Mouse (Mus musculus) megakaryocyte, adult 5-6 weeks (primary cell): ENCODE measurements around the gene Fam183b. TPM values are rescaled to one million over a fixed set of nuclear protein-coding genes. Genes with fewer than 3 reads are reported as not detected.
"Not testable (repeated sequence)": the region's sequence is repeated elsewhere in the genome, so short reads cannot be mapped to it uniquely, and the experiment has no call there.

Experiments
- ATAC-seq: 2 replicates; pipeline ENCODE4 v1.8.0; 2016; ENCODE audit warnings: mild to moderate bottlenecking, inconsistent platforms; ENCODE audit not compliant: poor library complexity, severe bottlenecking
- total RNA-seq, 2 experiments: library from RNA; stranded (forward) in 1 of 2; stranded (reverse) in 1 of 2; fragments of 153-499, 151-499 nt in 1 of 2; fragments of 221-1000, 200-1000 nt in 1 of 2; gene quantifications; 2 replicates each; pipeline versions ENCODE4 v1.2.3 to v1.2.4; 2015 to 2017

Fam183b gene
- total RNA-seq, 2 experiments from 2014 or later = not detected

- no peak for ATAC-seq
Measured at GRCm38 (mm10) chr11:58782480-58783089, 19.2 kb downstream of the Fam183b start, which contains the start of gene Olfr314. Gene Olfr314, plus strand, starts transcription at chr11:58782952.

- no peak for ATAC-seq
Measured at GRCm38 (mm10) chr11:58772888-58773287, 28.9 kb downstream of the Fam183b start, which contains the start of gene Olfr315. Gene Olfr315, plus strand, starts transcription at chr11:58773188.

GRCm38 (mm10) chr11:58752434-58752833 lies 49.3 kb downstream of the Fam183b start, which contains the start of gene Olfr316:
Gene Olfr316, plus strand, starts transcription at chr11:58752734.
- ATAC-seq = no peak

- ATAC-seq = not testable (repeated sequence)
Measured at GRCm38 (mm10) chr11:58751096-58751495, 50.7 kb downstream of the Fam183b start.

Other genes with a start within 250 kb of the Fam183b start
- not detected in 2 replicates for gene Olfr328, start 246.3 kb downstream of the Fam183b start, total RNA-seq (2015)
- 0.07 TPM in 1 of 2 replicates, not detected in the other for gene Olfr328, start 246.3 kb downstream of the Fam183b start, total RNA-seq (2017)
- not detected in 2 replicates for gene Olfr224, start 231.4 kb downstream of the Fam183b start, total RNA-seq (2015)
- gene Olfr224, start 231.4 kb downstream of the Fam183b start, total RNA-seq (2017) = not detected in 2 replicates
- gene Olfr325, start 224.2 kb downstream of the Fam183b start, total RNA-seq (2015) = not detected in 2 replicates
- gene Olfr325, start 224.2 kb downstream of the Fam183b start, total RNA-seq (2017) = not detected in 2 replicates
- not detected in 2 replicates for gene Olfr324, start 206.8 kb downstream of the Fam183b start, total RNA-seq (2015)
- gene Olfr324, start 206.8 kb downstream of the Fam183b start, total RNA-seq (2017) = not detected in 2 replicates
- not detected in 2 replicates for gene 2210407C18Rik, start 185.9 kb downstream of the Fam183b start, total RNA-seq (2015)
- not detected in 2 replicates for gene 2210407C18Rik, start 185.9 kb downstream of the Fam183b start, total RNA-seq (2017)
- gene Olfr323, start 171.5 kb downstream of the Fam183b start, total RNA-seq (2015) = not detected in 2 replicates
- gene Olfr323, start 171.5 kb downstream of the Fam183b start, total RNA-seq (2017) = not detected in 2 replicates
- 0.11 and 0.27 TPM in 2 replicates for gene Trim58, start 161.5 kb downstream of the Fam183b start, total RNA-seq (2015)
- 0.04 TPM in 1 of 2 replicates, not detected in the other for gene Trim58, start 161.5 kb downstream of the Fam183b start, total RNA-seq (2017)
- gene Olfr322, start 143.2 kb downstream of the Fam183b start, total RNA-seq (2015) = not detected in 2 replicates
- not detected in 2 replicates for gene Olfr322, start 143.2 kb downstream of the Fam183b start, total RNA-seq (2017)
- gene Olfr320, start 120.9 kb downstream of the Fam183b start, total RNA-seq (2015) = not detected in 2 replicates
- not detected in 2 replicates for gene Olfr320, start 120.9 kb downstream of the Fam183b start, total RNA-seq (2017)
- gene Olfr319, start 102.8 kb downstream of the Fam183b start, total RNA-seq (2015) = not detected in 2 replicates
- not detected in 2 replicates for gene Olfr319, start 102.8 kb downstream of the Fam183b start, total RNA-seq (2017)
- gene Olfr318, start 77.9 kb downstream of the Fam183b start, total RNA-seq (2015) = not detected in 2 replicates
- gene Olfr318, start 77.9 kb downstream of the Fam183b start, total RNA-seq (2017) = not detected in 2 replicates
- not detected in 2 replicates for gene Olfr317, start 62.7 kb downstream of the Fam183b start, total RNA-seq (2015)
- not detected in 2 replicates for gene Olfr317, start 62.7 kb downstream of the Fam183b start, total RNA-seq (2017)
- not detected in 2 replicates for gene Olfr316, start 49.2 kb downstream of the Fam183b start, total RNA-seq (2015)
- gene Olfr316, start 49.2 kb downstream of the Fam183b start, total RNA-seq (2017) = not detected in 2 replicates
- gene Olfr315, start 28.8 kb downstream of the Fam183b start, total RNA-seq (2015) = not detected in 2 replicates
- gene Olfr315, start 28.8 kb downstream of the Fam183b start, total RNA-seq (2017) = not detected in 2 replicates
- gene Olfr314, start 19.0 kb downstream of the Fam183b start, total RNA-seq (2015) = not detected in 2 replicates
- not detected in 2 replicates for gene Olfr314, start 19.0 kb downstream of the Fam183b start, total RNA-seq (2017)
- gene Olfr313, start 13.0 kb upstream of the Fam183b start, total RNA-seq (2015) = not detected in 2 replicates
- not detected in 2 replicates for gene Olfr313, start 13.0 kb upstream of the Fam183b start, total RNA-seq (2017)
- not detected in 2 replicates for gene Olfr312, start 27.3 kb upstream of the Fam183b start, total RNA-seq (2015)
- gene Olfr312, start 27.3 kb upstream of the Fam183b start, total RNA-seq (2017) = not detected in 2 replicates
- not detected in 2 replicates for gene Olfr311, start 37.3 kb upstream of the Fam183b start, total RNA-seq (2015)
- not detected in 2 replicates for gene Olfr311, start 37.3 kb upstream of the Fam183b start, total RNA-seq (2017)
- 2.0 and 3.7 TPM in 2 replicates for gene Gm12258, start 45.2 kb upstream of the Fam183b start, total RNA-seq (2015)
- gene Gm12258, start 45.2 kb upstream of the Fam183b start, total RNA-seq (2017) = 2.0 and 4.7 TPM in 2 replicates
- 1.6 and 3.0 TPM in 2 replicates for gene 2810021J22Rik, start 65.3 kb upstream of the Fam183b start, total RNA-seq (2015)
- gene 2810021J22Rik, start 65.3 kb upstream of the Fam183b start, total RNA-seq (2017) = 3.2 and 5.8 TPM in 2 replicates
- gene Zfp39, start 102.3 kb upstream of the Fam183b start, total RNA-seq (2015) = 12.5 and 13.3 TPM in 2 replicates
- gene Zfp39, start 102.3 kb upstream of the Fam183b start, total RNA-seq (2017) = 8.2 and 8.6 TPM in 2 replicates
- 0.94 and 1.8 TPM in 2 replicates for gene Btnl10, start 115.9 kb upstream of the Fam183b start, total RNA-seq (2015)
- 1.2 and 2.8 TPM in 2 replicates for gene Btnl10, start 115.9 kb upstream of the Fam183b start, total RNA-seq (2017)
- 42.6 and 42.9 TPM in 2 replicates for gene Rnf187, start 137.0 kb upstream of the Fam183b start, total RNA-seq (2015)
- 49.7 and 61.7 TPM in 2 replicates for gene Rnf187, start 137.0 kb upstream of the Fam183b start, total RNA-seq (2017)
- 4.6 and 6.9 TPM in 2 replicates for gene Hist3h2ba, start 147.0 kb upstream of the Fam183b start, total RNA-seq (2015)
- 5.4 and 10.9 TPM in 2 replicates for gene Hist3h2ba, start 147.0 kb upstream of the Fam183b start, total RNA-seq (2017)
- gene Hist3h2a, start 152.7 kb upstream of the Fam183b start, total RNA-seq (2015) = 20.6 and 24.9 TPM in 2 replicates
- 267 and 273 TPM in 2 replicates for gene Hist3h2a, start 152.7 kb upstream of the Fam183b start, total RNA-seq (2017)
- gene Trim17, start 152.7 kb upstream of the Fam183b start, total RNA-seq (2015) = not detected in 2 replicates
- 0.07 TPM in 1 of 2 replicates, not detected in the other for gene Trim17, start 152.7 kb upstream of the Fam183b start, total RNA-seq (2017)
- gene Trim11, start 176.1 kb upstream of the Fam183b start, total RNA-seq (2015) = 22.2 and 26.7 TPM in 2 replicates
- 30.0 and 33.2 TPM in 2 replicates for gene Trim11, start 176.1 kb upstream of the Fam183b start, total RNA-seq (2017)